Mouse (Mus musculus): ENCODE results near the gene Cdh22. TPM values are rescaled to one million over a fixed set of nuclear protein-coding genes. Genes with fewer than 3 reads are reported as not detected.

The Cdh22 gene
- polyA plus RNA-seq, 1 experiment from 2014 or later = 0.83 TPM

GRCm38 (mm10) chr2:165223837-165224236, 10.8 kb downstream of the Cdh22 start:
- no peak overlapping the region for H3K4me3 ChIP-seq (replicated peaks)
- no peak overlapping the region for H3K9ac ChIP-seq
- H3K27ac ChIP-seq (replicated peaks) = no peak overlapping the region
- no peaks in the 10 kb centered on the region for H3K4me1 ChIP-seq
- no peak for ATAC-seq (ENCODE audit: insufficient number of reproducible peaks, low FRiP score, low TSS enrichment, low read depth)
- H3K4me2 ChIP-seq (replicated peaks) = no peak overlapping the region
- H3K9me3 ChIP-seq (replicated peaks) = no peaks in the 10 kb centered on the region
- H3K27me3 ChIP-seq = peaks cover 57% of the 10 kb centered on the region
- H3K36me3 ChIP-seq = no peaks in the 10 kb centered on the region
- 55% methylated on average over 4 of the region's 4 CpGs for WGBS

DNA sequence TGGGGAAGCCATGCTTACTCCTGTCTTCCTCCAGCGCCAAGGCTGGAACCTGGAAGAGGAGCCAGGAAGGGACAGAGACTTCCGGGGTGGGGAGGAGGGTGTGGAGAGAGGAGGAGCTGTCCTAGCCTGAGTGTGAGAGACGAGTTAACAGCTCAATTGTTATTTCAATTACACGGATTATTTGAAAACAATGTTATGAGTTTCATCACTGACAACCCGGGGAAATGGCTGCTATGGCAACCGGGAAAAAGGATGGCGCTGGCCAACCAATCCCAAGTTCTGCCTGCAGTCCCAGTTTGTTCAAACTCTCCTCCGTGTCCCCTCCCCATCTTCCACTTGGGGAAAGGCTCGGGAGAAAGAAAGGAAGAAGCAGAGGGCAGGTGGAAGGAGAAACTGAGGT, 12.7 kb downstream of the Cdh22 start:
- Histone ChIP-seq H3K9ac (no peak overlapping the region), H3K27me3 (peaks cover 51% of the 10 kb centered on the region), H3K27ac (replicated peaks) (no peak overlapping the region), H3K4me3 (replicated peaks) (no peak overlapping the region), H3K9me3 (replicated peaks) (no peaks in the 10 kb centered on the region), H3K36me3 (no peaks in the 10 kb centered on the region), H3K4me1 (no peaks in the 10 kb centered on the region), H3K4me2 (replicated peaks) (no peak overlapping the region)
- no peak for ATAC-seq (ENCODE audit: insufficient number of reproducible peaks, low FRiP score, low TSS enrichment, low read depth)
- whole genome bisulfite sequencing = 9% methylated on average over 9 of the region's 9 CpGs

DNA sequence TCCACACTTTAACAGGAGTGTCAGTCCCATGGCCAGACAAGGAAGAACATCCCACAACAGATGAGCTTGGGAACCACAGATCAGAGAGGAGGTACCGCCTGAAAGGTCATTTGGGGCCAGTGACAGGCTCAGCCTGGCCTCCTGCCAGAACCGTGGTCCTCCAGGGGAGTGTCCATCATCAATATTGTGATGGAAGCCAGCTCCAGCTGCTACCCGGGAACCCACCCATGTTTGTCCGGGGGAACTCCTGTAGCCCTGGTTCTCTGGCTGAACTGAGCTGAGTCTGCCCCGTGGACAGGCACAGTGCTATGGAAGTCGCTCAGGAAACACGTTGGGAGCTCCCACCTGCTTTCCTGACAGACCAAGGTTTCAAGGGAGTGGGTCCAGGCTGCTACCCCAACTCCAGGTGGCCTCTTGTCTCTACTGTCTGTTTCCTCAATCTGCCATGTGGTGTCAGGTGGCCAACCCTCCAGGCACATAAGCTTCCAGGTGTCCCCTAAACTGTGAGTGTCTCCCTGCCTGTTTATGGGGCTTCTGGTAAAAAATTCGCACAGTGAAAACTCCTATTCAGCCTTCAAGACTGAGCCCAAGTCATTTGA, 14.2 kb downstream of the Cdh22 start:
- Histone ChIP-seq H3K4me1 (peaks cover 7% of the 10 kb centered on the region), H3K27ac (replicated peaks) (no peak overlapping the region), H3K9ac (no peak overlapping the region), H3K4me3 (replicated peaks) (no peak overlapping the region), H3K9me3 (replicated peaks) (no peaks in the 10 kb centered on the region), H3K4me2 (replicated peaks) (no peak overlapping the region), H3K36me3 (no peaks in the 10 kb centered on the region), H3K27me3 (peaks cover 64% of the 10 kb centered on the region)
- 62% methylated on average over 8 of the region's 8 CpGs for WGBS
- no peak for ATAC-seq (ENCODE audit: insufficient number of reproducible peaks, low FRiP score, low TSS enrichment, low read depth)

- no peak for ATAC-seq (ENCODE audit: insufficient number of reproducible peaks, low FRiP score, low TSS enrichment, low read depth)
- 79% methylated on average over 8 of the region's 8 CpGs for WGBS
- Histone ChIP-seq H3K9me3 (replicated peaks) (no peaks in the 10 kb centered on the region), H3K36me3 (no peaks in the 10 kb centered on the region), H3K4me1 (peaks cover 13% of the 10 kb centered on the region), H3K27me3 (peaks cover 66% of the 10 kb centered on the region), H3K9ac (no peak overlapping the region), H3K4me2 (replicated peaks) (no peak overlapping the region), H3K27ac (replicated peaks) (no peak overlapping the region), H3K4me3 (replicated peaks) (no peak overlapping the region)
Measured at GRCm38 (mm10) chr2:165218954-165219353, 15.7 kb downstream of the Cdh22 start.

DNA sequence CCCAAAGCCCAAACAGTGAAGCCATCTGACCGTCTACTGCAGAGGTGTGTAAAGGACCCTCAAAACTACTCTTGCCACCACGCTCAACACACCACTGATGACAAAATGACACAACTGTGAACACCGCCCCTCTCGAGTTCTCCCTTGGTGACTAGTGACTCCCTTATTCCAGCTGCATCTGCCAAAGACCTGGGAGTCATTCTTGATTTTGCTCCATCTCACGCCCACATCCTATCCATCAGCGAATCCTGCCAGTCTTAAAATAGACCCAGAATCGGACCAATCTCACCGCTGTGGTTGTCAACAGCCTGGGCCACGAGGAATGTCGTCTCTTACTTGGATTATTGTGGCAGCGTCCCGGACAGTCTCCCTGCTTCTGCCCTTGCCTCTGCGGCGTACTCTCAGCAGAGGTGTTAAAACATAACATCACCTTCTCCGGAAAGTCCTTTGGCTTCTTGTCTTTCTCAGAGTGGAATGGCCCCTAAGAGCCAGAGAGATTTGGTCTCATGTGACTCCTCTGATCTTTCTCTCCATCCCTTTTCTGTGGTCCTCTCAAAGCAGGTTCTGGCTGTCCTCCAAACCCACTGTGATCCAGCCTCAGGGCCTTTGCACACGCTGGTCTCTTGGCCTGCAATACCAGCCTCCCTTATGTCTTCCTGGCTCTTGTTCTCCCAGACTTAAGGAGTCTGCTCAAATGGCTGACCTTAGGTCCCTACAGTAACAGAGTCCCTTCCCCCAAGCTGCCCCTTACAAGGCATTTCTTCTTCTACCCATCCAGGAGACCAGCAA, 17.1 kb downstream of the Cdh22 start:
- Histone ChIP-seq H3K27me3 (peaks cover 68% of the 10 kb centered on the region), H3K4me1 (peaks cover 13% of the 10 kb centered on the region), H3K4me3 (replicated peaks) (no peak overlapping the region), H3K9me3 (replicated peaks) (no peaks in the 10 kb centered on the region), H3K36me3 (no peaks in the 10 kb centered on the region), H3K27ac (replicated peaks) (no peak overlapping the region), H3K4me2 (replicated peaks) (no peak overlapping the region), H3K9ac (no peak overlapping the region)
- 83% methylated on average over 16 of the region's 16 CpGs for WGBS
- no peak for ATAC-seq (ENCODE audit: insufficient number of reproducible peaks, low FRiP score, low TSS enrichment, low read depth)

- ATAC-seq (ENCODE audit: insufficient number of reproducible peaks, low FRiP score, low TSS enrichment, low read depth) = no peak
- Histone ChIP-seq H3K4me2 (replicated peaks) (peak overlapping the region; percentile 39), H3K9me3 (replicated peaks) (no peaks in the 10 kb centered on the region), H3K9ac (no peak overlapping the region), H3K27me3 (peaks cover 71% of the 10 kb centered on the region), H3K4me1 (peaks cover 20% of the 10 kb centered on the region), H3K36me3 (no peaks in the 10 kb centered on the region), H3K27ac (replicated peaks) (no peak overlapping the region), H3K4me3 (replicated peaks) (0 out of 2 replicates have a peak overlapping the region, but pooled peaks have one; percentile 14)
- 5% methylated on average over 39 of the region's 39 CpGs for WGBS
Measured at GRCm38 (mm10) chr2:165215103-165215951, 19.3 kb downstream of the Cdh22 start.

- Histone ChIP-seq H3K36me3 (no peaks in the 10 kb centered on the region), H3K9ac (no peak overlapping the region), H3K4me2 (replicated peaks) (no peak overlapping the region), H3K4me3 (replicated peaks) (no peak overlapping the region), H3K27ac (replicated peaks) (no peak overlapping the region), H3K27me3 (peaks cover 76% of the 10 kb centered on the region), H3K4me1 (peaks cover 20% of the 10 kb centered on the region), H3K9me3 (replicated peaks) (no peaks in the 10 kb centered on the region)
- WGBS = 2% methylated on average over 20 of the region's 20 CpGs
- ATAC-seq (ENCODE audit: insufficient number of reproducible peaks, low FRiP score, low TSS enrichment, low read depth) = no peak
Measured at GRCm38 (mm10) chr2:165211426-165212079, 23.1 kb downstream of the Cdh22 start.

DNA sequence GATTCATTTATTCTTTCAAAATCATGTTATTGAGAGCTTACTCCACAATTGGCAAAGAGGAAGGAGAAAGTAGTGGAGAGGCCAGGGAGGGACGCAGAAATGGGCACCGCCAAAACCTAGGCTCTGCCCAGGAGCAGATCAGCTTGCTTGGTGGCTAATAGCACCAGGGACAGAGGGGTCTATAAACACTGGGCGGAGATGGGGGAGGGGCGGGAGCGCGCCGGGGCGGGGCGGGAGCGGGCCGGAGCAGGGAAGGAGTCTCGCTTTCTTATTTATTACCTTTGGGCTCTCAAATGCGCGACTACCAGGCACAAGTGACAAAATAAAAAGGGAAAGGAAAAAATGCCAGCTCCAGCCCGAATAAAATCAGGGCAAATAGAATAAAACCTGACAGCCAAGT, 23.7 kb downstream of the Cdh22 start:
- Histone ChIP-seq H3K36me3 (no peaks in the 10 kb centered on the region), H3K27ac (replicated peaks) (no peak overlapping the region), H3K9me3 (replicated peaks) (no peaks in the 10 kb centered on the region), H3K4me1 (peaks cover 18% of the 10 kb centered on the region), H3K9ac (no peak overlapping the region), H3K27me3 (peaks cover 70% of the 10 kb centered on the region), H3K4me3 (replicated peaks) (no peak overlapping the region), H3K4me2 (replicated peaks) (no peak overlapping the region)
- ATAC-seq (ENCODE audit: insufficient number of reproducible peaks, low FRiP score, low TSS enrichment, low read depth) = no peak
- 2% methylated on average over 15 of the region's 15 CpGs for WGBS

- Histone ChIP-seq H3K9me3 (replicated peaks) (no peaks in the 10 kb centered on the region), H3K9ac (no peak overlapping the region), H3K27me3 (peaks cover 44% of the 10 kb centered on the region), H3K36me3 (no peaks in the 10 kb centered on the region), H3K27ac (replicated peaks) (no peak overlapping the region), H3K4me3 (replicated peaks) (no peak overlapping the region), H3K4me1 (peaks cover 7% of the 10 kb centered on the region), H3K4me2 (replicated peaks) (no peak overlapping the region)
- no peak for ATAC-seq (ENCODE audit: insufficient number of reproducible peaks, low FRiP score, low TSS enrichment, low read depth)
- WGBS = 62% methylated on average over 11 of the region's 11 CpGs
Measured at GRCm38 (mm10) chr2:165207689-165208088, 27.0 kb downstream of the Cdh22 start.

GRCm38 (mm10) chr2:165207086-165207485, 27.6 kb downstream of the Cdh22 start:
- Histone ChIP-seq H3K27ac (replicated peaks) (no peak overlapping the region), H3K9ac (no peak overlapping the region), H3K4me2 (replicated peaks) (no peak overlapping the region), H3K4me3 (replicated peaks) (no peak overlapping the region), H3K9me3 (replicated peaks) (no peaks in the 10 kb centered on the region), H3K4me1 (peaks cover 13% of the 10 kb centered on the region), H3K27me3 (peaks cover 38% of the 10 kb centered on the region), H3K36me3 (no peaks in the 10 kb centered on the region)
- 80% methylated on average over 4 of the region's 4 CpGs for WGBS
- ATAC-seq (ENCODE audit: insufficient number of reproducible peaks, low FRiP score, low TSS enrichment, low read depth) = no peak

DNA sequence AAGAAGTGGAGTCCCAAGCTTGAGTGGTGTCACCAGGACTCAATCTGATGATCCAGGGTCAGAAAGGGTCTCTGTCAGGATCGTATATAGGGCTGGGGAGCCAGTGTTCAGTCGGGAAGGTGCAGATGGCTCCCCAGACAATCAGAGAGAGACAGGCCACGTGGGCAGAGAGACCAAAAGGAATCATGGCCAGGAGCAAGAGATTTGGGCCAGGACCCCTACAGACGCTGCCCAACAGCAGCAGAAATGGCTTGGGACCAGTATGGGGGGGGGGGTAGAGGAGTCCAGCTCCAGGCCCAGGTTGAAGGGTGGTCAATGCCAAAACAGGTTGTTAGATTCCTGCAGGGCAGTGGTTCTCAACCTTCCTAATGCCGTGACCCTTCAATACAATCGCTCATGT, 29.2 kb downstream of the Cdh22 start:
- no peak for ATAC-seq (ENCODE audit: insufficient number of reproducible peaks, low FRiP score, low TSS enrichment, low read depth)
- H3K27me3 ChIP-seq = peaks cover 22% of the 10 kb centered on the region
- 70% methylated on average over 6 of the region's 6 CpGs for WGBS

More for the DNA sequence above, 29.2 kb downstream of the Cdh22 start:
- Histone ChIP-seq H3K4me3 (replicated peaks) (no peak overlapping the region), H3K4me2 (replicated peaks) (no peak overlapping the region), H3K36me3 (no peaks in the 10 kb centered on the region), H3K27ac (replicated peaks) (no peak overlapping the region), H3K9me3 (replicated peaks) (no peaks in the 10 kb centered on the region), H3K4me1 (peaks cover 17% of the 10 kb centered on the region), H3K9ac (no peak overlapping the region)
